Mouse (Mus musculus) adrenal gland, postnatal 25 days (tissue): ENCODE measurements around the gene Plekha1. TPM values are rescaled to one million over a fixed set of nuclear protein-coding genes. Genes with fewer than 3 reads are reported as not detected.

ENCODE experiments used
- DNase-seq: peaks from one replicate; pipeline ENCODE4 v3.0.0; 2021; ENCODE audit warnings: mixed read lengths
- total RNA-seq: library from RNA; stranded (reverse); gene quantifications from 2 replicates; pipeline ENCODE4 v1.2.3, GENCODE M21; 2021

Gene Plekha1
- total RNA-seq, 1 experiment from 2014 or later: 26.7 TPM

- peak; percentile 71 for DNase-seq
These were observed 57.6 kb downstream of the Plekha1 start for GRCm38 (mm10) chr7:130922981-130923731.

GRCm38 (mm10) chr7:130930401-130930800, 64.8 kb downstream of the Plekha1 start:
- no peak for DNase-seq

- no peak for DNase-seq
These were observed 67.4 kb downstream of the Plekha1 start for GRCm38 (mm10) chr7:130932921-130933320.

GRCm38 (mm10) chr7:130934654-130935053, 69.1 kb downstream of the Plekha1 start:
- no peak for DNase-seq

- DNase-seq: no peak
These were observed 69.9 kb downstream of the Plekha1 start for GRCm38 (mm10) chr7:130935421-130935792.

DNA sequence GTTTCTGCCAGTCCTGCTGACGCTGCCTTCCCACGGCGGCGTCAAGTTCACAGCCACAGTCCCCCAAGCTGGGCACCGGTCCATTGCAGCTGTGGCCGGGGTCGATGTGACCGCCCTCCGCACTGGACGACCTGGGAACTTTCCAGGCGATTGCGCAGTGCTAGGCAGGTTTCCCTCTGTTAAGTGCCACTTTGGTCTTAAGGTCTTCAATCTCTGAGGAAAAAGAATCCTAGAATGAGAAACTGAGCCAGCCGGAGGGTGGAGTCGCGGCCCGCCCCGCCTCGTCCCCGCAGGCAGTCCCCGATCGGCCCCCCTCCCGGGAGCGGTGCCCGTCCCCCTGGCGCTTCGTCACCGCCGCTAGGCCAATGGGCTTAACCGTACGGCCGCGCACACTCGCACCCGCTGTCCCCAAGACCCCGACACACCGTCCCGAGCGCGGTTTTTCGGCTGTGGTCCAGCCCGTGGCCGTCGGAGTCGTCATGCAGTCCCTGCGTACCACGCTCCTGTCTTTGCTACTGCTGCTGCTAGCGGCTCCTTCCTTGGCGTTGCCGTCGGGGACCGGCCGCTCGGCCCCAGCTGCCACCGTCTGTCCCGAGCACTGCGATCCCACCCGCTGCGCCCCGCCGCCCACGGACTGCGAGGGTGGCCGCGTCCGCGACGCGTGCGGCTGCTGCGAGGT, 70.4 kb downstream of the Plekha1 start, which contains the start of gene Htra1:
TSS of gene Htra1 (plus strand) at position 319 of the 679 bp plus-strand sequence.
- peak; percentile 89 for DNase-seq

- peak; percentile 67 for DNase-seq
These were observed 71.0 kb downstream of the Plekha1 start for GRCm38 (mm10) chr7:130936472-130936951.

DNA sequence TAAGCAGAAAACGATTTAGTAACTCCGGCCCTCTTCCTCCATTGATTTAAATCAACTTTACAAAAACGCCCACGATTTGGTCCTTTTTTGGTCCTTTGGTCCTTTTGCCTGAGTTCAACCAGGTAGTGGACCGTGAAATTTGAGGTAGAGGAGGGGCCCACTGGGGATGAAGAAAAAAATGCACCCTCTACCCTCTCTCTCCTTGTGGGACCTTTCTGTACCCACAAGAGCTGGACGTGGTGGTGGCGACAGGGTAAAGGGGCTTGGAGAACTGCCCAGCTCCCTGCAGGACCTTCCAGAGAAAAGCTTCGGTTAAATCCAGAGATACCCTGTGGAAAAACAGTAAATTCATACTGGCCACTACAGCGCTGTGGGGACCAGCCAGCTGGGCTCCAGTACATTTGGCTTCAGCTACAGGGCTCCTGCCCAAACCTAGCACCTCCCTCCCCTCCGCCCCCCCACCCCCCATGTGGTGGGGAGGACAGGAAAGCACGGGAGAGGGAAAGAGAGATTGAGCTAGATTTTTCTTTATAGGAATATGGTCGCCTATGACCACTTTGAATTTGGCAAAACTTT, 71.8 kb downstream of the Plekha1 start:
- DNase-seq: no peak

DNA sequence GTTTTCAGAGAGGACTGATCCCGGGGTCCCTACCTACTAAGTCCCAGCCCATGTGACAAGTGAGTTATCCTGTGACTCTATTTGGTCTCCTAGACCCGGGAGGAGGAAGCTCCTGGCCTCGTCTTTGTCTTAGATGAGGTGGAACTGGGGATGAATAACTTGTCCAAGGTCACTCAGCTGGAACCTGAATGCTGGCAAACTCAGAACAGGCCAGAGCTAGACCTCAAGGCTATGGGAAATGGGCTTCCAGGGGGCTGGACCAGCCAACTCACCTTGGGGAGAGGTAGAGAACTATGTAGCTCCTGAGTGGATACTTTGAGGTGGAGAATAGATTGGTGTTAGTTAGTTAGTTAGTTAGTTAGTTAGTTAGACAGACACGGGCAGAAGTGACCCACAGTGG, 72.4 kb downstream of the Plekha1 start:
- no peak for DNase-seq

DNA sequence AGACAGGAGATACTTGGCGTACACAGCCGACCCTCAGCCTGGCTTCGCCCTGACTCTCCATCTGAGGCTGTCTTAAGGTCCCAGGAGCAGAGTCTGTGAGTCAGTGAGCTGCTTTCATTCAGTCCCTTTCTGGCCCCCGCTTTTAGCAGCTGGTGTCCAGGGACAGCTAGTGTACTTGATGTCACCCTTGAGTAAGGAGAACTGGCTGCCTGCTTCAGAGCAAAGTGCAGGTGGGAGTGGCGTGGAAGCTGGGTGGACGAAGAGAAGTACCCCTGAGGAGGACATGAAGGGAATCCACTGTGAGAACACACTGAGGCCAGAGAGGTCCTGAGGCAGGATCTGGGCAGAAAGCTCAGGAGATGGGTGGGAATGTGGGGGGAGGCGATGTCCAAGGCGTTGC, 73.3 kb downstream of the Plekha1 start:
- DNase-seq: no peak

GRCm38 (mm10) chr7:130940733-130941132, 75.2 kb downstream of the Plekha1 start:
- no peak for DNase-seq

- no peak for DNase-seq
These were observed 77.8 kb downstream of the Plekha1 start for GRCm38 (mm10) chr7:130943280-130943895.

GRCm38 (mm10) chr7:130944766-130945475, 79.4 kb downstream of the Plekha1 start:
- no peak for DNase-seq

DNA sequence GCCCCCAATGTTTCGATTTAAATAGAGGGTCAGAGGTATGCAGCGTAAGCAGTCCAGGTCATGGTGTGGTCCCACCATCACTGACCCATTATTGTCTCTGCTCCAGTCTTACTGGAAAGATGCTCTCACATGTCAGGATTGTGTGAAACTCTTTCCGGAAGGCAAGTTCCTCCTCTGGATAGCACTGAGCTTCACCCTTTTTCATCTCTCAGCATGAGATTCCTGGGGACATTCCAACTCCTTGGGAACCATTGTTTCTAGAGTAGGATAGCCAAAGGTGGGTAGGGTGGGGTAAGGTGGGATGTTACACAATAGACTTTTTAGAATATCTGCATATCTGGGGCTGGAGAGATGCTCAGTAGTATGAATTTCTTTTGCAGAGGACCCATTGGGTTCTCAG, 80.2 kb downstream of the Plekha1 start:
- DNase-seq: no peak

DNA sequence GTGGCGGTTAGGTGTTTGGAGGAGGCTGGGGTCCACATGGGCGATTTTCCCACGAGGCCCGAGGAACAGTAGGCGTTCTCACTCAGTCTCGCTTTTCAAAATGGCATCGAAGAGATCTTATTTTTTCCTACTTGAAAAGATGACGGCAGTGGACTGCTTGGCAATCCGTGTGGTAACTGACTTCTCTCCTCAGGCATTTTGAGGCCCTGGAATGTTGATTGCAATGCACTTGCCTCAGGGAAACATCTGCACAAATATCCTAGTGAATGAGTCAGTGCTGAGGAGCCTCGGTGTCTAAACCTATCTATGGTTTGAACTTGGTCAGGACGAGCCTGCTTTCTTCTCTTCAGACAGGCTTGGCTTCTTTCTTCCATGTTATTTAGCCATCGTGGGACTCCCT, 80.7 kb downstream of the Plekha1 start:
- DNase-seq: no peak

GRCm38 (mm10) chr7:130948563-130949208, 83.1 kb downstream of the Plekha1 start:
- DNase-seq: no peak

GRCm38 (mm10) chr7:130949331-130949751, 83.8 kb downstream of the Plekha1 start:
- peak; percentile 51 for DNase-seq

DNA sequence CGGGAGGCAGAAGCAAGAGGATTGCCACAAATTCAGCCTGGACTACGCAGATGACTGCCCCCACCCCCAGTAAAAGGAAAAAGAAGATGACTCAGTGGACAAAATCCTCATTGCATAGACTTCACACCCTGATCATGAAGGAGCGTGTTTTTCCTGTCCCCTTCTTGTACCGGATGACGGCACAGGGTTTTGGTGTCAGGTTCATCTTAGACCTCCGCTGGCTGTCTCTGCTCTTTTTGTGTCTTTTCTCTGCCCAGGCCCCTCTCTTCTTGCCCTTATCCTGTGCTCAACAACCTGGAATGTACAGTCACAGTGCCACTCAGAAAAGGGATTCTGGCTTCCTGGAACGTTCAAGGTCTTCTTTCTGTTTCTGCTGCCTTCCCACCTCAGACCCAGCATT, 84.9 kb downstream of the Plekha1 start:
- no peak for DNase-seq

DNA sequence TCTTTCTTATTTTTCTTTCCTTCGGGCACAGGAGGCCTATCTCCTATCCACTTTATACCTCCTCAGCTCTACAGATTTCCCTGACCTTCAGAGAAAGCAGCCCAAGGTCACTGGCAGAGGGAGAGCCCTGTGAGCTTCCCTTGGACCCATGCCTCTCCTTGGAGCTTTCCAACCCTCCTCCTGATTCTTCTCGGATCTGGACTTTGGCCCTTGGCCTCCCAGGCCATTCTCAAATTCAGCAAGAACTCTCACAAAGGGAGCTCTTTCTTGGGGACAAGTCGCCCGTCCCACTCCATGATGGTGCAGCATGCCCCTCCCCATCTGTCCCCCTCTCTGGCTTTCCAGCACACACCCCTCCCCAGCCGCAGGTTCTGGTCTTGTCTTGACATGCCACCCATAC, 85.4 kb downstream of the Plekha1 start:
- no peak for DNase-seq

DNA sequence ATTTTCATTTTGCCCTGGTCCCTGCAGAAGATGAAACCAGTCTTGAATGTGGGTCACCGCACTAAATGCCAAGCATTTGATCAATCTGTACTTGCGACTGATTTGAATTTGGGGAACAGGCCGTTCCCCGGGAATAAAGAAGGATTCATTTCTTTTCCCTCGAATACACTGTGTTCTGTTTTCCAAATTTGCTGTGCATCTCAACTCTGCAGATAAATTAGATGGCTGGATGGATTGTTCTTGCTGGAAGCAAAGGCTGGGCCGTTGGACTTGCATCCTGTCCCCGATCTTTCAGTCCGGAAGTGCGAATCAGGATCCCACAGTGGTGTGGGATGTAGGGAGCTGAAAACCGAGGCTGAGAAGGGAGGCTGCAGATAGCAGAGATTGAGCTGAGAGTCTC, 87.8 kb downstream of the Plekha1 start:
- no peak for DNase-seq

DNA sequence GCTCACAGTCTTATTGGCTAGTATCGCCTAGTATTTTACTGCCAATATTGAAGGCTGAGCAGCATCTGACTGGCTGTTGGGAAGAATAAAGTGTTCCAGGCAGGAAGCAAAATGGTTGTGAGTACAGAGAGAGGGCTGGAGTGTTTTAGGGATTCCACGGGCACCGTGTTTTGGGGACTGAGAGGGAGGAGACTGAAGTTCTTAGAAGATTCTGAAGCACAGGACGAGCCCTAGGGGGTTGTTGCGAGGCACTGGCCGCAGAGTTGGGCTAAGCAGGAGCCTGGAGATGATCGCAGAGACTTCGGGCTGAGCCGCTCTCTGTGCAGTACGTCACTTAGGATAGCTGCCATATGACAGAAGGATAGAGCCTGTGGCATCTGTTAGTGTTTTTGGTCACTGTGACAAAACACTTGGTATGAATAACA, 88.6 kb downstream of the Plekha1 start:
- DNase-seq: no peak

DNA sequence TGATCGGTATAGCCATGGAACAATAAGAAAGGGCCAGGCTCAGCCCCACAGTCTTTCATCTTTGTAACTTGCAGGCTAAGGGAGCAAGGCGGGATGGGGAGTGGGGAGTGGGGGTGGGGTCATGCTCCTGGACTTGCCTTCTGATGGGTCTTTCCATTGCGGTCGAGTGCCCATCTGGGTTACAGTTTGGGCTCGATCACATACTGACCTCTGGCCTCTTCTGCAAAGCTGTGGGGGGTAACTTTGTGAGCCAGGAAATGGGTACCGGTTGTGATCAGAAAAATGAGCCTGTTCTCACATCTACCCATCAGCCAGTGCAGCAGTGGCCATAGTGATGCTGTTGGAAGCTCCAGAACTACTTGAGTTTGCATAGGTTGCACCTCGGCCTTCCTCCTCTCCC, 93.0 kb downstream of the Plekha1 start:
- no peak for DNase-seq
